Mouse (Mus musculus): ENCODE results near the gene Inpp5b.

- TF ChIP-seq CTCF (IDR thresholded peaks at IDR 0.05; ENCODE audit: borderline replicate concordance, extremely low read depth, insufficient read depth, insufficient read length) = no peak
- no peak for TF ChIP-seq POLR2A (IDR thresholded peaks at IDR 0.05; ENCODE audit: borderline replicate concordance, extremely low read depth, insufficient read depth, insufficient read length, poor library complexity, severe bottlenecking)
Measured at GRCm38 (mm10) chr4:124692416-124692861, 49.2 kb upstream of the Inpp5b start.

All from brain, embryonic 14.5 days (tissue).